Mouse (Mus musculus) brain, adult 2 months (tissue): ENCODE results near the gene Zfp652.
A peak's percentile ranks its signal among the peaks of the same experiment; 100 is the strongest.
"Not testable (repeated sequence)": the region's sequence is repeated elsewhere in the genome, so short reads cannot be mapped to it uniquely, and the experiment has no call there.

ENCODE experiments used
- DNase-seq: peaks from one replicate; pipeline ENCODE4 v3.0.0; 2011; ENCODE audit warnings: low read depth, low spot score

Gene Zfp652

DNA sequence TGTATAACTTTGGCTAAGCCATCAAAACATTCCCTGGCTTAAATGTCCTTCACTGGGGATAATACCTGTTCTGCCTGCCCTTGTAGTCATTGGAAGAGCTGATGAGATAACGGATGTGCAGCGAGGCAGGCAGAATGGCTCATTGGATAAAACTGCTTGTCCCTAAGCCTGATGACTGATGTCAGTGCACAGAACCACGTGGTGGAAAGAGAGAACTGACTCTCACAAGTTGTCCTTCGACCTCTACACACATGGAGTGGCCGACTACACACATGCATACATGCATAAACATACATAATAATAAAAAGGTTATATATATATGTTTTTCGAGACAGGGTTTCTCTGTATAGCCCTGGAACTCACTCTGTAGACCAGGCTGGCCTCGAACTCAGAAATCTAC is 2.0 kb upstream of the Zfp652 start:
- DNase-seq = no peak

DNA sequence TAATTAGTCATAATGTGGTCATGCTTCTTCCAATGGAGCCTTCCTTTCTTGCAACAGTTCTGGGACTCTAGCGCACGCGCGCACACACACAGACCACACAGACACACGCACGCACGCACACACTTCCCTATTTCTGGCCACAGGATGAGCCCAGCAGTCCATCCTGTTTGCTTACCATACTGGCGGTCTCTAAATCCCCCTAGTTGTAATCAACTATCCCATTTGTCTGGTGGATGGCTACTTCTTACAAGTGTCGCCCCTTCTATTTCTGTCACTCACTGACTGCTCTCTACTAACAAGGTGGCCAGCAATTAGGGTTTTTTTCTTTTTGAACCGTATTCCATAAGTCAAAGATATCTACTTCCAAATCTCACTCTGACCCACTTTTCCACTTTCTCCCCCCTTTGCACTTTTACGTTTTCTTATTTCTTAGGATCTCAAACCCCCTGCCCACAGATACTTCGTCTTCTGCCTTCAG is 349 bp upstream of the Zfp652 start:
- peak; percentile 76 for DNase-seq

DNA sequence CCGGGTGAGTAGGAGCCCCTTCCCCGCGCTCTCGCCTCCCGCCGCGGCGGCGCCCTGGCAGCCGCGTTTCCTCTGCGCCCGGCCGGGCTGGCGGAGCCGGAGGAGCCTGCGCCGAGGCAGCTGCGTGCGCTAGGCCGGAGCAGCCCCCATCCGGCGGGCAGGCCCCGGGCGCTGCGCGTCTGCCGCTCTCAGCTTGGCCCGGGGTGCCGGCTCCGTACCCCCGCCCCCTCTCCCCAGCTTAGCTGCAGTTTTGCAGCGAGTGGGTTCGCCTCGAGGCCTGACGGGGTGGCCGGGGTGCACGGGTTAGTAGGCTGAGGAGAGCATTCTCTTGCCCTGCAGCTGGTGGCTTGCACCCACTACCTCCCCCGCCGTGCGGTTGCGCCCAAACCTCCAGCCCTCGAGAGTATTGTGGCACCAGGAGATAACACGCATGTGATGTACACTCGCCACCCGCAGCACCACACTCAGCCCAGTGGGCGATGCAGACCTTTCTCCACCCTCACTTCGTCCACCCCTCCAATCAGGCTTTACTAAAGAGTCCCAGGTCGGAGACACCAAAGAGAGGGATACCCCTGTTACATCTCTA is 845 bp downstream of the Zfp652 start:
- peak; percentile 51 for DNase-seq

DNA sequence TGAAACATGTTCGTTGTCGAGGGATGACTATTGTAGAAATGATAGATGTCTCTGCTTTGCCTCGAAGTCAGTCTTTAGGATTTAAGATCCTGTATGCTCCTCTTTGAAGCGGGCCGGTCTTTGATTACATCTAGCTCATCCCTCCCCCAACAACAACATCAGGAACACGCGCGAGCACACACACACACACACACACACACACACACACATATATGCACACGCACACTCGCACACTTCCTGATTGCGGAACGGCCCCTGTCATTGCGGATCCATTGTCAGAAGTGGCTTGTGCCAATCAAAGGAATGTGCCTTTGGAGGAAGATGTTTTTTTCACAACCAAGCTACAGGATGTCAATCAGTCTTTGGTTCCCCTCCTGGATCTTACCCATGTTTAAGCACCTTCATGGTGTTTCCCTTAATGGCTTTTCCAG is 1.4 kb downstream of the Zfp652 start:
- DNase-seq = no peak

DNA sequence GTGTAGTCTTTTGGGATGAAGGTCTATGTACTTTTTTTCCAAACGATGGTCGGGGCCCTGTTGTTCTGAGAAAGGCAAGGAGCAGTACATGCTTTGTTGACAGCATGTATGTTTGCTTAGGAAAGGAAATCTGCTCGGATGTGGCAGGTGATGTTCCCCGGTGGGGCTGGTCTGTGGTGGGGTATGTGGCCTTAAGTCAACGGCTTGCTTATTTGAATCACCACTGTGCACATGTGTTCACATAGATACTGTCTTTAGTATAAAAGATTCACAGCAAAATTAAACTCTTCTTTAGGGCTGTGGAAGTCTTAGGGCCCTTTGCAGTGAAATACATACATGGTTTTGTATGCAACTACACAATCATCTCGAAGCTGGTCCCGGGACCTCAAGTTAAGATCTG is 1.9 kb downstream of the Zfp652 start:
- no peak for DNase-seq

DNA sequence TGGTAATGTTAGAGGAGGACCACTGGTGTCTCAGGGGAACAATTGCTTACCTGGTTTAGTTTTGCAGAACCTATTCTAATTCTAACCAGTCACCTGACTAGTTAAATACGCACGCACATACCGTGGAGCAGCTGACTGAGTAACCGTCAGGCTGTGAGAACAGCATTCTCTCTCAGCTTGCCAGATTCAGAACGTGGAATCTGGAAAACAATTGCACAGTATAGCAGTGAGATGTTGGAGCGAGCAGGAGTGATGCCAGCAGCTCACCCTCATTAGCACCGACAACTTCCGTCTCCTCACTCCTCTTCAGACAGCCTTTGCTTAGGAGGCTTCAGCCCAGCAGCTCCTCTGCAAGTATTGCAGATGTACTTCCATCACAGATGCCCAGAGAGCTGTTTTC is 3.7 kb downstream of the Zfp652 start:
- DNase-seq = peak; percentile 62

DNA sequence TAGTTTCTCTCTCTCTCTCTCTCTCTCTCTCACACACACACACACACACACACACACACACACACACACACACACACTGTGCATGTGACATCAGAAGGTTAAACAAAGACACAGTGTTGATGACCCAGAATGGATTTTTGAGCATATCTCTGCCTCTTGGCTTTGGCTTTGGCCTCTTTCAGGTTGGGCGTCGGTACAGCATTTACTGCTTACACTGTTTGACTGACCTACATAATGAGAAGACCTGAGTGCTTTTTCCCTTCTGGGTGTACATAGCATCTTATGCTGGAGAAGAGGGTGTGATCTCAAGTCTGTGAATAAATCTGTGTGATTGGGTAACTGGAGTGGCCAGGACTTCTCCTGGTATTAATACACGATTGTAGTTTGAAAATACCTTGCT is 6.9 kb downstream of the Zfp652 start:
- DNase-seq = peak; percentile 47

DNA sequence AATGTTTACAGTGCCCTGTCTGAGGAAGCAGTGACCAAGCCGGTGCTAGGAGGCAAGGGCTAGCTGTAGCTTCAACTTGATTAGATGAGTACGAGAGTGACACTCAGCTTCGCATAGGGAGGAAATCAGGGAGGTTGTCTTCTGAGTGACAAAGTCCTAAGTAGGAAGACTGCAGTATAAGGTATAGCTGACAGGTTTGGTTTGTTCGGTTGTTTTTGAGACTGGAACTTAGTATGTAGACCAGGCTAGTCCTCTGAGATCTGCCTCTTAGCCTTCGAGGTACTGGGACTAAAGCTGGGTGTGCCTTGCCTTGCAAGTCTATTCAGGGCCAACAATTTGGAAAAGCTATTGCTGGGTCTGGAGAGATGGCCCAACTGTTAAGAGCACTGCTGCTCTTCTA is 10.8 kb downstream of the Zfp652 start, which contains the start of gene B130006D01Rik:
TSS of gene B130006D01Rik (plus strand) at position 301 of the 400 bp plus-strand sequence.
- no peak for DNase-seq

DNA sequence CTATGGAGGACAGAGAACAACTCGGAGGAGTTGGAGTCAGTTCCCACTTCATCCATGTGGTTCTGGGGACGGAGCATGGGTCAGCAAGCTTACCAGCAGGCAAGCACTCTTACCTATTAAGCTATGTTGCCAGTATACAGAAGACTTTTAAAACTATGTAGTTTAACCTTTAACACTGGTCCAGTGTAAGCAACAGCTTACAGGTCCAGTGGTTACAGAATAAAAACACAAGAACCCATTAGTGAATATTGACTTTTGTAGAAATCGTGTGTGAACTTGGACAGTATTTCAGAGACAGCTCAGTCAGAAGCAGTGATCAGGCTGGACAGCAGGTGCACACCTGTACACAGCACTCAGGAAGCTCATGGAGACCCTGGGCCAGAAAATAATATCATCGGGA is 12.0 kb downstream of the Zfp652 start:
- DNase-seq = no peak

DNA sequence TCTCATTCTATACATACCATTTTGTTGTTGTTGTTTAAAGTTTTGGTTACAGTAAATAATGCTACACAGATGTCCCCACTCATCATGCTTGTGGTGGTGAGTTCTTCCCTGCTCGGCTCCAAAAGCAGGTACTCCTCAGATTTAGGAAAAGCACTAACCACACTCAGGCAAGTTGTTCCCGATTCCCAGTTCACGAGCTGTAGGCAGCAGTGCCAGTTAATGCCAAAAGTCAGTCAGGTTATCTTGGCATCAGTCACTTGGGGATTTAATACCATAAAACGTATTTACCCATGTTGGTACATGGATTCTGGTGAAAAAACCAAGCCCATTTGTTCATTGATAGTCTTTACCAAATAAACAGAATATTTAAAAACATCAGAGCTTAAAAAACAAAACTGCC is 13.7 kb downstream of the Zfp652 start:
- DNase-seq = no peak

DNA sequence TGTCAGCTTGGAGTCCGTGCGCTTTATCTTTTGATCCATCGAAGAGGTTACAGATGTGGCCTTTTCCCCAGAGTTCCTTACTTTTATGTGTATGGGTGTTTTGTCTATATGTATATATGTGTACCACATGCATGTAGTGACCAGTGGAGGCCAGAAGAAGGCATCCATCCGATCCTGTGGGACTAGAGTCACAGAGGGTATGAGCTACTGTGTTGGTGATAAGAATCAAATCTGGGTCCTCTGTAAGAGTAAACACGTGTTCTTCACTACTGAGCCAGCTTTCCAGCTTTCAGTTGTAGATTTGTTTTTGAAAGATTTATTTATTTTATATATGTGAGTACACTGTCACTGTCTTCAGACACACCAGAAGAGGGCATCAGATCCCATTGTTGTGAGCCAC is 15.5 kb downstream of the Zfp652 start:
- no peak for DNase-seq

DNA sequence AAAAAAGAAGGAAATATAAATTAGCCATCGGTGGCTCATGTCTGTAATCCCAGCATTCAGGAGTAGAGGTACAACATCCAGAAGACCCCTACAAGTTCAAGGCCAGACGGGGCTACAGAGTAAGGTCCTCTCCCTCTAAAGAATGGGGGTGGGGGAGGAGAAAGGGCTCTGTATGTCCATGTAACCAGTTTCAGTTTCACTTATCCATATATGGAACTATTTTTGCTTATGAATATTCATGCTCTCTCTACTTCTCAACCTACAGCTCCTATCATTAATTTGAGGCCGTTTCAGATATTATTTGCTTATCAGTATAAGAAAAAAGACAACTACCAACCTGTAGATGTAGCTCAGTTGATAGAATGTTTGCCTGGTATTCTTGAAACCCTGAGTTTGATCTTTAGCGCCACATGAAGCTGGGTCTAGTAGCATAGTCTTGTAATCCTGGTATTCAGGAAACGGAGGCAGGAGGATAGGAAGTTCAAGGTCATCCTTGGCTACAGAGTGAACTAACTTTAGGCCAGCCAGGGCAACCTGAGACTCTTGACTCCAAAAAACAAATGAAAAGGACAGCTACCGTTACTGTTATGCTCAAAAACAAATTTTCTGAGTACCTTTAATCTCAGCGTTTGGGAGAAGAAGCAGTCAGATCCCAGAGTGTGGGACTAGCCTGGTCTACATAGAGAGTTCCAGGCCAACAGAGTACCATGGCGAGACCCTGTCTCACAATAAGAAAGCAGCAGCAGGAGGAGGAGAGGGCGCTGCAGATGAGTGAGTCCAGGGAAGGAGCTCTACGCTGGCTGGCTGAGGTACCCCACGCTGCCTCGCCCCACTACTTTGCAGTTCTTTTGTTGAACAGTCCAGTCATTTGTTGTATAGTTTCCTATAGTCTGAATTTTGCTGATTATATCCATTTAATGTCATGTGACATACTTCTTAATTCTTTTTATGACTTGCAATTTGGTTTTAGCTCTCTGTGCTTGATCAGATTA is 16.7 kb downstream of the Zfp652 start:
- no peak for DNase-seq

DNA sequence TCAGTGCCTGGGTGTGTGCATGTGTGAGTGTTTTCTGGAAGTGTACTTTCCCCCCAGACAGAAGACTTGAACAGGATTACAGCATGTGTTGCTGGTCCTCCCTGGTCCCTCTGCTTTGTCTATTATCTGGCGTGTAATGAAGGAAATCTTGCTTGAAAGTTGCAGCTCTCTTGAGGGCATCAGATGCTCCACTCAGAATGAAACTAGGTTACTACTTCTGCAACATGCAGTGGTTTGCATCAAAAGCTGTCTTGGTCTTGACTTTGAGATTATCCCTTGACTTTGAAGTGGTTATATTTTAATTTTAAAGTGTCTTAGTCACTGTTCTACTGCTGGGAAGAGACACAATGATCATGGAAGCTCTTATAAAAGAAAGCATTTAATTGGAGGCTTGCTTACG is 22.0 kb downstream of the Zfp652 start:
- no peak for DNase-seq

DNA sequence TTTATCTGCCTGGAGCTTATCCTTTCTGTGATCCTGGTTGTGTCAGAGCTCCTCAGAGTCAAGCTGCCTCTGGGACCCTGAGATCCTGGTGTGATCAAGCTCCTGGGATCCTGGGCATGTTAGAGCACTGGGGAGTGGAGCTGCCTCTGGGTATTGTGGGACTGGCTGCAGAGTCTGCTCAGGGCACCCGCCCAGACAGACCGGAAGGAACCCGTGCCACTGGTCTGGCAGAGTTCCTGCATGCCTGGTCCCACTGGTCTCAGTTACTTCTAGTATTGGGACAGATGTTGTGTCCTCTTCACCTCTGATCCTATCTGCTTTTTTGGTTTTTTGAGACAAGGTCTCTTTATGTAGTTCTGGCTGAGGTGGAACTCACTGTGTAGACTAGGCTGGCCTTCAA is 25.3 kb downstream of the Zfp652 start:
- DNase-seq = peak; percentile 33

DNA sequence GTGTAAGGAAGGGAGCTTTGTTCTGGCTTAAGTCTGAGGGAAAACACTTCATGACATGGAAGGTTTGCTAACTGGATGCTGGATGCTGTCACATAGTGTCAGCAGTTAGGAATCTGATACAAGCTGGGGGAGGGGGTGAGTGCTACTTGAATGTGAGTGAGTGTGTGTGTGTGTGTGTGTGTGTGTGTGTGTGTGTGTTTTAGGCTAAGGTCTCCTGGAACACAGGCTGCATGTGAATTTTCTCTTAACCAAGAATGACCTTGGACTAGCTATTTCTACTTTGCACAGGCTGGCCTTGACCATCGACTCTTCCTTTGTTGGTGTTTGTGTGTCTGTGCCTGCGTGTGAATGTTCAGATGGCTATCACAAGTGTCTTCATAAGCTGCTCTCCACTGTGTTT is 32.0 kb downstream of the Zfp652 start:
- no peak for DNase-seq

DNA sequence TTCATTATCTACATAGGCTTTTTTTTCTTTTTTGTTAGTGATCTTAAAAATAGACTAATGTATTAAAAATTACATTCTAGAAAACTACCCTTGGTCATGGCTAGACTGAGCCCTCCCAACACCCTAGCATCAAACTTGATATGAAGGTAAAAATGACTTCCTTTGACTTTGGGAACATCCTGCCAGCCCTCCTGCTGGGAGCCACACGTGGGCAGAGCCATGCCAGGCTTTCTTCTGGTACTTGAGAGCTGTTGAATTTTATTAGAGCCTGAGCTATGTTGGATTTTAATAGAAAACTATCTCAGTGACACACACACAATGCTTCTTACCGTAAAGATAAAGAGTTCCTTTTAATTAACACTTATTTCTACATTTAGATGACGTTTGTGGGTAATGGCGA is 34.3 kb downstream of the Zfp652 start:
- peak; percentile 47 for DNase-seq

DNA sequence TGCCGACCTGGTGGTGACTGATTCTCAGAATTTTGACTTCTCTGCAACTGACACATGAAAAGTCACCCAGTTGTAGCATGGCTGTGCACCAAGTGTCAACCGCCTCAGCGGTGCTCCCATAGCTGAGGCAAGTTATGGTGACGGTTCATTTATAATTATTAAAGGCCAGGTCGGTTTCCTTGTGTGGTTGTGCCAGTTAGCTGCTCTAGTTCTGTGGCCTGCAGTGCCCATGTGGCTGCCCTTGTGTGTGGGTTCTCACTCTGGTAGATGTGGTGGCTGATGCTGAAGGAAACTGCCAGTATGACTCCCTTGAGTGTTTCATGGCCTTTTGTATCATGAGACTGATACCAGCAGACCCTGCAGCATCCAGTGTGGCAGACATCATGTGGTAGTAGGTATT is 35.9 kb downstream of the Zfp652 start:
- no peak for DNase-seq

DNA sequence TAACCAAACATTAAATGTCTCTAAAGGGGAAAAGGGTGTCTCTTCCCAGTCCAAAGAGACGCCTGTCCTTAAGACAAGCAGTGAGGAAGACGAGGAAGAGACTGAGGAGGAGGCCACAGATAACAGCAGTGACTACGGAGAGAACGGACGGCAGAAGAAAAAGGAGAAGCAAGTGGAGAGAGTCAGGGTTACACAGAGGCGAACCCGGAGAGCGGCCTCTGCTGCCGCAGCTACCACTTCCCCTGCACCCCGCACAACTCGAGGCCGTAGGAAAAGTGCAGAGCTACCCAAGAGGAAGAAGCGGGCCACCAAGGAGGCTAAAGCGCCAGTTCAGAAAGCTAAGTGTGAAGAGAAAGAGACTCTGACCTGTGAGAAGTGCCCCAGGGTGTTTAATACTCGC is 37.1 kb downstream of the Zfp652 start:
- no peak for DNase-seq

DNA sequence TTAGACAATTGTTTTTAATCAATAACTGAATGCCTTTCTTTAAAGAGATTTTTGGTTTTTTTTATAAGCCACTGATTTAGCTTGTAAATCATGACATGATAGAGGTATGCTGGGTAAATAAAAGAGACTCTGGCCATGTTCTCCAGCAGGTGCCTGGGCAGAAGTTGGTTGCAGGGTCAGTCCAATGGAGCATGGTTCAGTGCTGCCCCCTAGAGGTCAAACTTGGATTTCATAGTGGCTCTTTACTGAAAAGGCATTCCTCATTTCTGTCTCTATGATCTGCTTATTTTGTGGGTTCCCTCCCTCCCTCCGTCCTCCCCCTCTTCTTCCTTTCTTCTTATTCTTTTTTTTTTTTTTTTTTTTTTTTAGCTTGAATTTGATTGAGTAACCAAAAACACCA is 38.5 kb downstream of the Zfp652 start:
- peak; percentile 86 for DNase-seq

DNA sequence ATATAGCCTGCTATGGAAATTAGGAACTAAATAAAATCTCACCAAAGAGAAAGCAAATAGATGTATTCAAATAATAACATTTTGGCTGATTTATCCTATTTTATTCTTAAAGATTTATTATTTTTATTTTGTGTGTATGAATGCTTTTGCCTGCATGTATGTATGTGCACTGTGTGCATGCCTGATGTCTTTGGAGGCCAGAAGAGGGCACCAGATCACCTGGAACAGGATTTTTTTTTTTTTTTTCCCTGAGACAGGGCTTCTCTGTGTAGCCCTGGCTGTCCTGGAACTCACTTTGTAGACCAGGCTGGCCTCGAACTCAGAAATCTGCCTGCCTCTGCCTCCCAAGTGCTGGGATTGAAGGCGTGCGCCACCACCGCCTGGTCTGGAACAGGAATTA is 42.7 kb downstream of the Zfp652 start:
- DNase-seq = not testable (repeated sequence)

DNA sequence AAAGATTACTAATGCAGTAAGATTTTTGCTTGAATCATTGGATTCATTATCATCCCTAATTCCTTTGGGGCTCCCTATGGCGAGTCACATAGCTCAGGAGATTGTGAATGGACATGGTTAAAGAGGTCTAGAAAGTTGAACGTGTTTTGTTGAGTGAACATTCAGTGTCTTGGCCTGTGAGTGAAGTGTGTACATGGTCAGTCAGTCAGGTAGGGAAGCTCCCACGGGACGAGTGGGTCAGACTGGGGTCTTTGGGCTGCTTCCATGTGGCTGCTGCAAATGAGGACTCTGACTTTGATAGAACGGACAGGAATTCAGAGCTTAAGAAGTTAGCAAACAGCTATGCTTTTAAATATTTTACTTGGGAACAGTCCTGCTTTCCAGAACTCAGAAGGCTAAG is 48.0 kb downstream of the Zfp652 start:
- no peak for DNase-seq

DNA sequence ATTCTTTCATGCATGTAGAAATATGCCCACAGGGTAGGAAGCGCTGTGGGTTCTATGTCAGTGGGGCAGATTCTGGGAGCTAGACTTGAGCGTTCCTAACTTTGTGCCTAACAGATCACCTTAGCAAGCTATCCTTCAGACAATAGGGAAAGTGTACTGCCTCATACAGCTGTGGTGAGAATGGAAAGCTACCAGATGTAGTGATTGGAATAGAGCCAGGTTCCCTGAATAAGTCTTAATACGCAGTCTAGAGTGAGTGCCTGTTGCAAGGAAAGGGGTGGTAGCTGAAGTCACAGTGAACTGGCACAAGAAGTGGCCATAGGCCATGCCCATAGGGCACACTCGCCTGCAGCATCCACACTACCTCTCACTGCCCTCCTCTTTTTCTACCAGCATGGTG is 50.5 kb downstream of the Zfp652 start:
- no peak for DNase-seq

DNA sequence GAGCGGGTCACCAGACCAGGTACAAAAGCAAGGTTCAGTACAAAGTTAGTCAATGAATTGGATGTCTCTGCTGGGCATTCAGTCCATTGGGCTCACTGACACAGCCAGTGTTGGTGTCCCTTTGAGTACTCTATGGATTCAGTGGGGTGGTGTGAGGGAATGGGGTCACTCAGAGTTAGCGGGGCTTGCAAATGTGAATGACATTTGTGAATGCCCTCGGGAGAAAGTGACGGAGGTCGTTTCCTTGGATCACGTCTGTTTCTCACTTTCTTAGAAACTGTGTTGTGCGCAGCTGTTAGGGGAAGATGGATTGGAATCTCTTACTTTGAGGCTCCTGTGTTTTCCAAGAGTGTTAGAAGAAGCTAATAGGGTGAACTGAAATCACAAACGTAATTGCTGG is 52.3 kb downstream of the Zfp652 start:
- no peak for DNase-seq
